Mouse (Mus musculus): ENCODE results near the gene Trap1.

DNA sequence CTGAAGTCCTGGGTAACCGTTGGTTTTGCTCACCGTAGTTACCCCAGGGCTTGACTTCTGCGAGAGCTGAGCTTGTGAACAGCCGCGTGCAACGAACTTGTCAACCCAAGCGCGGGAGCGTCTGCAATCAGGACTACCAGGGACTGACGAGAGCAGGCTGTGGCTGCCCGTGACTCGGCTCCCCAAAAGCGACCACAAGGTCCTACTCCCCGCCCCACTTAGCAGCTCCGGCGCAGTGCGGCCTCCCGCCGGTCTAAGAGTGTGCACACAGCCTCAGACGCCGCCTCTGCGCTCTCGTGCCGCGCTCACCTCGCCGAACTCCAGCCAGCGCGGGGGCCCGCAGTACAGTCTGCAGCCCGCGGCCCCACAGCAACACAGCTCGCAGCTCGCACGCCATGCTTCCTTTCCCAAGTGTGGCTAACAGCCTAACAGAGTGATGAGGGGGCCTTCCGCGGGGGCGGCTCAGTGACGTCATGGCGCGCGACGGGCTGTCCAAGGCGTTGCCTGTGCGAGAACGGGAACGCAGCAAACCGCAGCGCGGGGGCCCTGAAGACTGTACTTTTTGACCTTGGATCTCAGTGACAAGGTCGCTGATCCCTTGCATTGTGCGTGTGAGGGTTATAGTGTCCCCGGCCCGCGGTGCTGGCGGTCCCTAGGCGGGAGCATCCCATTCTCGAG, at the start of gene Trap1:
- TF ChIP-seq CTCF (IDR thresholded peaks at IDR 0.05; ENCODE audit: extremely low read depth, insufficient read depth, low read length) (no peak), POLR2A (IDR thresholded peaks at IDR 0.05; ENCODE audit: extremely low read depth, insufficient read depth, low read length) (peak; percentile 79; the same call in 1 of the 2 replicates)

Data from cortical plate, adult 2 months (tissue).